Mouse (Mus musculus) CH12.LX (cell line): ENCODE measurements around the gene Tmem50b. TPM values are rescaled to one million over a fixed set of nuclear protein-coding genes. Genes with fewer than 3 reads are reported as not detected.

Source experiments
- DNase-seq: peaks from one replicate; pipeline ENCODE4 v3.0.0-alpha.2; 2013; ENCODE audit errors: extremely low read depth
- H3K27ac ChIP-seq: 2 replicates; pipeline ENCODE4 v1.5.1; 2012; ENCODE audit warnings: low read depth, mild to moderate bottlenecking, control low read depth, moderate library complexity; ENCODE audit not compliant: insufficient read depth
- H3K27me3 ChIP-seq: replicated peaks from 2 replicates; pipeline ENCODE3; 2012; ENCODE audit warnings: inconsistent platforms
- H3K36me3 ChIP-seq, 2 experiments: replicated peaks in 1 of 2; 2 replicates each; pipeline versions ENCODE3 to v1.6.1; 2012; ENCODE audit warnings: inconsistent platforms in 1 of 2, low read length in 1 of 2, mild to moderate bottlenecking in 1 of 2, mixed read lengths in 1 of 2, moderate library complexity in 1 of 2; ENCODE audit not compliant: control insufficient read depth in 1 of 2, insufficient read depth in 1 of 2
- H3K4me1 ChIP-seq, 2 experiments: 2 replicates each; pipeline ENCODE4 v1.6.1; 2012; ENCODE audit warnings: inconsistent platforms in 1 of 2, moderate library complexity in 1 of 2; ENCODE audit not compliant: insufficient read depth in 2 of 2, control insufficient read depth in 1 of 2
- H3K4me2 ChIP-seq: 2 replicates; pipeline ENCODE4 v1.6.1; 2012; ENCODE audit warnings: low read depth, mild to moderate bottlenecking, control low read depth; ENCODE audit not compliant: poor library complexity, insufficient read depth, severe bottlenecking
- H3K4me3 ChIP-seq, 3 experiments: fragments of 150-350 bp in 1 of 3; sonication (generic) in 1 of 3; replicated peaks in 1 of 3; 2 replicates each; pipeline versions ENCODE3 to v1.5.1; 2011 to 2012; ENCODE audit warnings: low read depth in 2 of 3, low read length in 2 of 3, mild to moderate bottlenecking in 2 of 3, moderate library complexity in 2 of 3, control low read depth in 1 of 3, improper control_type of control experiment in 1 of 3, inconsistent platforms in 1 of 3, mixed read lengths in 1 of 3; ENCODE audit not compliant: poor library complexity in 1 of 3
- H3K79me2 ChIP-seq: replicated peaks from 2 replicates; pipeline ENCODE4 v1.6.1; 2012; ENCODE audit warnings: mild to moderate bottlenecking, moderate library complexity; ENCODE audit not compliant: control insufficient read depth, poor library complexity, insufficient read depth, severe bottlenecking; ENCODE audit errors: extremely low read depth
- H3K9ac ChIP-seq: 2 replicates; pipeline ENCODE4 v1.6.1; 2012; ENCODE audit warnings: low read depth, mild to moderate bottlenecking, control low read depth, moderate library complexity; ENCODE audit not compliant: insufficient read depth
- H3K9me3 ChIP-seq: replicated peaks from 2 replicates; pipeline ENCODE3; 2012; ENCODE audit warnings: low read length, inconsistent platforms, mixed read lengths
- BHLHE40 ChIP-seq: IDR thresholded peaks from 2 replicates; pipeline ENCODE4 v1.6.1; 2011; ENCODE audit warnings: mild to moderate bottlenecking, low read depth, low read length, improper control_type of control experiment
- CHD1 ChIP-seq: IDR thresholded peaks from 2 replicates; pipeline ENCODE4 v1.6.1; 2012; ENCODE audit warnings: low read depth, low read length, improper control_type of control experiment, inconsistent platforms
- CTCF ChIP-seq, 2 experiments: IDR thresholded peaks in 1 of 2; conservative IDR thresholded peaks in 1 of 2; 2 replicates each; pipeline ENCODE4 v1.5.1; 2011 to 2012; ENCODE audit warnings: low read depth in 2 of 2, low read length in 2 of 2, improper control_type of control experiment in 1 of 2, inconsistent platforms in 1 of 2, mild to moderate bottlenecking in 1 of 2, moderate library complexity in 1 of 2
- ELF1 ChIP-seq: IDR thresholded peaks from 2 replicates; pipeline ENCODE4 v1.6.1; 2014; ENCODE audit warnings: low read depth, mild to moderate bottlenecking, inconsistent platforms, low read length, improper control_type of control experiment
- EP300 ChIP-seq: IDR thresholded peaks from 2 replicates; pipeline ENCODE4 v1.6.1; 2011; ENCODE audit warnings: low read length, improper control_type of control experiment
- ETS1 ChIP-seq: conservative IDR thresholded peaks from 2 replicates; pipeline ENCODE4 v1.6.1; 2012; ENCODE audit warnings: low read depth, mild to moderate bottlenecking, inconsistent platforms, low read length, improper control_type of control experiment, moderate library complexity
- GABPA ChIP-seq: IDR thresholded peaks from 2 replicates; pipeline ENCODE4 v1.6.1; 2012; ENCODE audit warnings: low read depth, low read length, improper control_type of control experiment, inconsistent platforms; ENCODE audit not compliant: insufficient replicate concordance
- HCFC1 ChIP-seq: IDR thresholded peaks from 2 replicates; pipeline ENCODE4 v1.6.1; 2012; ENCODE audit warnings: low read depth, mild to moderate bottlenecking, inconsistent platforms, low read length, improper control_type of control experiment
- JUN ChIP-seq: IDR thresholded peaks from 2 replicates; pipeline ENCODE4 v1.6.1; 2011; ENCODE audit warnings: low read depth, mild to moderate bottlenecking, low read length, improper control_type of control experiment, moderate library complexity; ENCODE audit not compliant: insufficient read depth
- MAFK ChIP-seq: IDR thresholded peaks from 2 replicates; pipeline ENCODE4 v1.6.1; 2011; ENCODE audit warnings: low read length, improper control_type of control experiment; ENCODE audit not compliant: insufficient replicate concordance
- MAX ChIP-seq: IDR thresholded peaks from 2 replicates; pipeline ENCODE4 v1.6.1; 2011; ENCODE audit warnings: low read length, improper control_type of control experiment
- MAZ ChIP-seq: IDR thresholded peaks from 2 replicates; pipeline ENCODE4 v1.6.1; 2012; ENCODE audit warnings: low read depth, mild to moderate bottlenecking, inconsistent platforms, low read length, improper control_type of control experiment, moderate library complexity
- MEF2A ChIP-seq: IDR thresholded peaks from 2 replicates; pipeline ENCODE4 v1.6.1; 2014; ENCODE audit warnings: low read depth, mild to moderate bottlenecking, inconsistent platforms, low read length, improper control_type of control experiment, borderline replicate concordance
- MXI1 ChIP-seq: IDR thresholded peaks from 2 replicates; pipeline ENCODE4 v1.6.1; 2011; ENCODE audit warnings: mild to moderate bottlenecking, low read depth, low read length, improper control_type of control experiment
- MYC ChIP-seq: IDR thresholded peaks from 2 replicates; pipeline ENCODE4 v1.6.1; 2011; ENCODE audit warnings: low read depth, mild to moderate bottlenecking, improper control_type of control experiment, low read length
- NELFE ChIP-seq: IDR thresholded peaks from 2 replicates; pipeline ENCODE4 v1.6.1; 2011; ENCODE audit warnings: low read depth, low read length, improper control_type of control experiment
- NRF1 ChIP-seq: IDR thresholded peaks from 2 replicates; pipeline ENCODE4 v1.6.1; 2014; ENCODE audit warnings: low read depth, mild to moderate bottlenecking, inconsistent platforms, low read length, improper control_type of control experiment, moderate library complexity
- PAX5 ChIP-seq: IDR thresholded peaks from 2 replicates; pipeline ENCODE4 v1.6.1; 2012; ENCODE audit warnings: low read length, inconsistent platforms, mixed read lengths
- POLR2A ChIP-seq: IDR thresholded peaks from 2 replicates; pipeline ENCODE4 v1.6.1; 2011; ENCODE audit warnings: low read depth, mild to moderate bottlenecking, improper control_type of control experiment, low read length
- POLR2AphosphoS2 ChIP-seq: IDR thresholded peaks from 2 replicates; pipeline ENCODE4 v1.6.1; 2011; ENCODE audit warnings: low read depth, low read length, improper control_type of control experiment
- RAD21 ChIP-seq: IDR thresholded peaks from 2 replicates; pipeline ENCODE4 v1.6.1; 2011; ENCODE audit warnings: low read depth, mild to moderate bottlenecking, low read length, improper control_type of control experiment, moderate library complexity
- SIN3A ChIP-seq: IDR thresholded peaks from 2 replicates; pipeline ENCODE4 v1.6.1; 2012; ENCODE audit warnings: low read length, improper control_type of control experiment, inconsistent platforms
- SMC3 ChIP-seq: IDR thresholded peaks from 2 replicates; pipeline ENCODE4 v1.6.1; 2011; ENCODE audit warnings: low read depth, low read length, improper control_type of control experiment
- TBP ChIP-seq: conservative IDR thresholded peaks from 2 replicates; pipeline ENCODE4 v1.6.1; 2011; ENCODE audit warnings: low read depth, low read length, improper control_type of control experiment
- TCF12 ChIP-seq: IDR thresholded peaks from 2 replicates; pipeline ENCODE4 v1.6.1; 2014; ENCODE audit warnings: low read depth, mild to moderate bottlenecking, inconsistent platforms, low read length, improper control_type of control experiment
- UBTF ChIP-seq: IDR thresholded peaks from 2 replicates; pipeline ENCODE4 v1.6.1; 2012; ENCODE audit warnings: low read depth, mild to moderate bottlenecking, inconsistent platforms, low read length, improper control_type of control experiment, moderate library complexity
- USF2 ChIP-seq: conservative IDR thresholded peaks from 2 replicates; pipeline ENCODE4 v1.6.1; 2011; ENCODE audit warnings: low read depth, low read length, improper control_type of control experiment
- ZC3H11A ChIP-seq: IDR thresholded peaks from 2 replicates; pipeline ENCODE4 v1.6.1; 2012; ENCODE audit warnings: low read depth, mild to moderate bottlenecking, inconsistent platforms, low read length, improper control_type of control experiment
- ZKSCAN1 ChIP-seq: IDR thresholded peaks from 2 replicates; pipeline ENCODE4 v1.6.1; 2012; ENCODE audit warnings: low read depth, inconsistent platforms, low read length, improper control_type of control experiment, borderline replicate concordance
- ZMIZ1 ChIP-seq: IDR thresholded peaks from 2 replicates; pipeline ENCODE4 v1.6.1; 2012; ENCODE audit warnings: low read depth, mild to moderate bottlenecking, inconsistent platforms, low read length, improper control_type of control experiment
- dilution Hi-C: fragments of 300-500 bp; cut with MboI; formaldehyde crosslinking; loops from 2 replicates; pipeline ENCODE4 v1.14.3; 2020; ENCODE audit warnings: low sequenced_read_pairs; ENCODE audit not compliant: extremely low pct_unique_long_range_greater_than_20kb, extremely low pct_ligation_motif_present
- in situ Hi-C: fragments of 300-500 bp; cut with MboI; formaldehyde crosslinking; loops from 3 replicates; pipeline ENCODE4 v1.14.3; 2019; ENCODE audit warnings: low sequenced_read_pairs, low pct_ligation_motif_present, low pct_unique_long_range_greater_than_20kb, mixed read lengths
- polyA plus RNA-seq: library from polyadenylated mRNA; unstranded; fragments of >175 nt; gene quantifications from 2 replicates; pipeline ENCODE4 v1.2.1, GENCODE M21; 2012; ENCODE audit warnings: low read depth; ENCODE audit not compliant: insufficient read length
- total RNA-seq, 2 experiments: library from RNA; depleted of rRNA; stranded (reverse); fragments of 300-350 nt in 1 of 2; fragments of >200 nt in 1 of 2; gene quantifications; 2 replicates each; pipeline ENCODE4 v1.2.3; 2012 to 2014

The Tmem50b gene
- total and polyA plus RNA-seq, 3 experiments, result 6.1 to 15.9 (median 12.7) TPM

GRCm38 (mm10) chr16:91546836-91547741 lies 50.5 kb downstream of the Tmem50b start, which contains the start of gene Ifngr2:
TSS of gene Ifngr2 (plus strand) at chr16:91547072.
- in situ Hi-C loops, result no loop called here
- Histone ChIP-seq H3K4me1 (peaks cover 22 to 46% of the 10 kb centered on the region in 2 experiments), H3K9ac (peak within 1 kb of the TSS; percentile 94), H3K27me3 (no peaks in the 10 kb centered on the region), H3K9me3 (no peaks in the 10 kb centered on the region), H3K27ac (peak within 1 kb of the TSS; percentile 85)
- dilution Hi-C loops, result no loop called here
- DNase-seq, result peak; percentile 62
- TF ChIP-seq RAD21 (no peak), POLR2AphosphoS2 (0 out of 2 replicates have a peak, but pooled peaks have one; percentile 55), ZMIZ1 (no peak), TCF12 (peak; percentile 77; the same call in 1 of the 2 replicates), MYC (peak; percentile 47; the same call in 1 of the 2 replicates), SMC3 (no peak), POLR2A (peak; percentile 77), MXI1 (peak; percentile 80), BHLHE40 (0 out of 2 replicates have a peak, but pooled peaks have one; percentile 29), ELF1 (no peak), ETS1 (0 out of 2 replicates have a peak, but pooled peaks have one; percentile 8), TBP (0 out of 2 replicates have a peak, but pooled peaks have one; percentile 19), ZKSCAN1 (no peak), CHD1 (peak; percentile 31), CTCF (conservative IDR thresholded peaks at IDR 0.05 in 1 of 2, IDR thresholded peaks at IDR 0.05 in 1 of 2; ENCODE audit: low read depth in 2 of 2, low read length in 2 of 2) (no peak), UBTF (peak; percentile 82), MAZ (peak; percentile 4; the same call in 1 of the 2 replicates), MAFK (no peak), USF2 (no peak), MEF2A (no peak), NELFE (peak; percentile 77), ZC3H11A (no peak), HCFC1 (no peak; the same call in 1 of the 2 replicates), PAX5 (no peak), EP300 (peak; percentile 9; the same call in 1 of the 2 replicates), GABPA (no peak), NRF1 (peak; percentile 38; the same call in 1 of the 2 replicates), MAX (peak; percentile 44; the same call in 1 of the 2 replicates), SIN3A (peak; percentile 90), JUN (no peak)
- TF ChIP-seq, all 38 proteins: peak for 16
- Histone ChIP-seq H3K36me3 (peaks cover 11 to 19% of the 10 kb centered on the region in 2 experiments), H3K4me2 (peak within 1 kb of the TSS; percentile 84), H3K4me3 (peak within 1 kb of the TSS; percentile 85 to 99 (median 85)), H3K79me2 (peaks cover 47% of the 10 kb centered on the region)
